ENCODE assay signal across 24 mouse cellular contexts in the genomic region with DNA sequence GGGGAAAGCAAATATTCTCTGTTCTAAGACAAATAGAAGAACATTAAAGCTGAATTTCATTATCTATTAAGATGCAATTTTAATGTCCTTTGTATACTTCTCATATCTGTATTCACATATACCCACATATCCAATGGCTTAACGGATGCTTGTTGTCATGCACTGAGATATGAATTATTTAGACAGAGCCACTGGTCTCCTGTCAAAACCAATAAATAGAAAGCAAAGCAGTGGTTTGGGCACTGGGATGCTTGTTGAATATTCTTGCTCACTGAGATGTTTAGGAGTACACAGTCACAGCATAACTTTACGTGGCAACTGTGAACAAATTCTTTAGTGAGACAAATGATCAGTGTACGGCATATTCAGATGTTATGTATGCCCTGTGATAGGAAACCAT.
"Had no signal": no experiment of that assay in that cellular context is flagged by ENCODE, and none has a peak within 500 bp of the region (broad histone marks: within the 10 kb centered on the region; RNA-seq: fewer than 3 reads in every experiment).

No protein-coding gene starts in this region.

- H3K9me3 ChIP-seq: heart, embryonic 10.5 days; heart, embryonic 12.5 days; hindbrain, embryonic 13.5 days; hindbrain, embryonic 15.5 days; kidney, embryonic 15.5 days; limb, embryonic 13.5 days; limb, embryonic 15.5 days had no signal

- H3K9ac ChIP-seq: hindbrain, embryonic 13.5 days; hindbrain, embryonic 15.5 days; kidney, embryonic 15.5 days; limb, embryonic 13.5 days; limb, embryonic 15.5 days had no signal

- H3K36me3 ChIP-seq: hindbrain, embryonic 13.5 days; hindbrain, embryonic 15.5 days; kidney, embryonic 15.5 days had no signal

- H3K4me2 ChIP-seq: limb, embryonic 13.5 days; limb, embryonic 15.5 days had no signal

- H3K27me3 ChIP-seq: heart, embryonic 12.5 days; hindbrain, embryonic 15.5 days; kidney, embryonic 15.5 days; limb, embryonic 13.5 days; limb, embryonic 15.5 days had no signal

- ATAC-seq: forebrain, embryonic 16.5 days; hindbrain, postnatal 0 days; intestine, embryonic 16.5 days had no signal

- H3K27ac ChIP-seq: hindbrain, embryonic 13.5 days; hindbrain, embryonic 15.5 days; hindbrain, postnatal 0 days; kidney, embryonic 15.5 days; kidney, postnatal 0 days; limb, embryonic 13.5 days; limb, embryonic 15.5 days had no signal

- DNase-seq: gastrocnemius, postnatal 14 days; gastrocnemius, postnatal 36 days; heart, adult 18-20 months; heart, postnatal 10 days; heart, postnatal 36 days; kidney, adult 11 months; kidney, adult 2 months; kidney, adult 9 months; kidney, postnatal 14 days; kidney, postnatal 36 days; layer of hippocampus, adult 9-11 months; layer of hippocampus, postnatal 36 days; left cerebral cortex, postnatal 4 days had no signal

- H3K4me3 ChIP-seq: heart, embryonic 10.5 days; hindbrain, embryonic 13.5 days; kidney, embryonic 15.5 days; limb, embryonic 13.5 days; limb, embryonic 15.5 days had no signal
